Mouse (Mus musculus) c-Kit-positive CD71-positive TER-119-positive erythroid progenitor cells, embryonic 14.5 days (primary cell): ENCODE measurements around the gene Efcab11.
A peak's percentile ranks its signal among the peaks of the same experiment; 100 is the strongest.

ENCODE experiments used
- DNase-seq: peaks from one replicate; pipeline ENCODE4 v3.0.0-alpha.2; 2013; ENCODE audit warnings: low spot score

Efcab11 gene

DNA sequence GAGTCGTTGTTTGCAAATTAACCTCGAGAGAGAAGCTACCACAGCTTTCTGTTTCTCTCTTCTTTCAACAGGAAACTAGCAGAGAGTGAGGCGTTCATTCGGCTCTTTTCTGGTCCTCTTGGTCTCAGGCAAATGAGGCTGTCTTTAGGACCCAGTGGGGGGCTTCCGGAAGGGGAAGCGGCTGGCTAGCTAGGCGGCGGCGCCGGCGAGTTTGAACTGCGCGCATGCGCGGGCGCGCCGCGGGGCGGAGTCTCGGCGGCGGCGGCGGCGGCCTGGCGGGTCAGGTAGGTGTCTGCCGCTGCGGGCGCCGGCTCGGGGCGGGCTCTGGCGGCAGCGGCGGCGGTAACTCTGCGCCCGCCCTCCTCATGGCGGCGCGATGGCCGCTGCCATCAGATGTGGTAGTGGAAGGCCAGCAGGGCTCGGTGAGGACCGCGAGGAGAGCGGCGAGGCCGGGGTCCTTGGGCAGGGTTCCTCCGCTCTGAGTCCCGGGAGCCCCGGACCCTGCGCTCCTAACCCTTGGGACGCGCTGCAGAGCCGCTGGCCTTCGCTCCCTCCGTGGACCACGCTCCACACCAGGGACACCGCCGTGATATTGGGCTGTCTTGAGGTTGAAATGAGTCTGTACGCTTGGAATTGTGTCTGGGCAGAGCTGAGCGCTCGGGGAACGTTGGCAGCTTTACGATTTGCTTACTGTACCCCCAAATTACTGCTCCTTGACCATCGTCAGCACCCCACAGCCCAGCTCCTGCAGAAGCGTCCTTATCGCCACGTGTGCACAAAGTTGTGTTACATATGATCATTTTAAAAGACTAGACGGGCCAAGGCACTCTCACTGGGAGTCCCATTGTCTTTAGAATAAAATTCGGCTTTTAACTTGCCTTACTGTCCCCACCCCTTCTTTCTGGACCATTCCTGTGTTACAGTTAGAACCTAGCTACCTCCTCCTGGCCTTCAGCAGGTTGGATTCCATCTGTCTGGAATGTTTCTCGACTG is at the start of gene Efcab11, which contains the start of gene Tdp1:
Gene Efcab11 (minus strand): TSS at position 171 of the 993 bp plus-strand sequence.
Gene Tdp1 (plus strand): TSS at position 249 of the 993 bp plus-strand sequence.
- DNase-seq: peak; percentile 79

- no peak for DNase-seq
Measured at GRCm38 (mm10) chr12:99933630-99934029, 49.4 kb upstream of the Efcab11 start.

DNA sequence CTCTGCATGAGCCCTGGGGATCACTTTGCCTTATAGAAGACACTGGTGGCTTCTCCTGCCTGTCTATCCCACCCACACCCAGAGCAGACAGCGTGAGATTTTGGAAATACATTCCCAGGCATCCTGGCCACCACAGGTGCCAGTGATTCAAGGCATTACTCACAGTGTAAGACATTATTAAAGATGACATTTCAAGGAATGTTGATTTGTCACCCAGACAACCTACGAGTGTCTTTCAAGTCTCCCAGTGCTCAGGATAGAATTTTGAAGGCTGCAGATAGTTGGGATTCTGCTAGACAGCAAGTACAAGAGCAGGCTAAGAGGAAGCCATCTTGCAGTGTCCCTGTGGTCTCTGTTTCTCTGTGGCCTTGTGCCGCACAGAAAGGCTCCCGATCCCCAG is 48.0 kb upstream of the Efcab11 start:
- DNase-seq: no peak

DNA sequence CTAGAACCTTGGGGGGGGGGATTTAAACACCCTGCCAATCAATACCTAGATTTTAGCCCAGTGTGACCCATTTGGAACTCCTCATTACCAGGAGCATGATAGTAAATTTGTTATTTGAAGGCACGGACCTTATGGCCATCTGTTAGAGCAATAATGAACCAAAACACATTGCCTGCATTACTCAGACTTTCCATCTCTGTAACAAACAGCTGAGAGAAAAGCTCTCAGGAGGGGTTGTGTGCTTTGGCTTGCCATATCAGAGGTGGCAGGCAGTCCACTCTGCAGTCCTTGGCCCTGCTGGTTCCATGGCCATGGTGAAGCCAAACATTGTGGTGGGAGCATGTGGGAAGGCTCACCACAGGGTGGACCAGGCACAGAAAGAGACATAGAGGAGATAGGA is 44.9 kb upstream of the Efcab11 start:
- no peak for DNase-seq

- DNase-seq: no peak
Measured at GRCm38 (mm10) chr12:99928311-99928710, 44.1 kb upstream of the Efcab11 start.

DNA sequence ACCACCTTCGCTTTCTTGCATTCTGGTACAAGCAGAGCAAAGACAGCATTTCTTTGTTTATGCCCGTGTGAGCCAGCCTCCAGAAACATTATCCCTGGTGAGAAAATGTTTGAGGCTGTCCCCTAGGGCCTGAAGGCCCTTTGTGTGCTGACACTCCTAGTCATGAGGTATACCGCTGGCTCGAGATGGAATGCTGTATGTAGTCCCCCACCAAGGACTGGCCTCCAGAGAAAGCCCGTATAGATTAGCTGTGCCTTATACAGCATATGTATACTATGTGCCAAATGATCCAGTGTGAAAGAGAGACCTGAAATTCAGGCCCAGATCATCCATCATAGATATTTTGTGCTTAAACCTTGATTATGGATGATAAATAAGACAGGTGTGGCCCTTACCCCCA is 39.5 kb upstream of the Efcab11 start:
- no peak for DNase-seq

DNA sequence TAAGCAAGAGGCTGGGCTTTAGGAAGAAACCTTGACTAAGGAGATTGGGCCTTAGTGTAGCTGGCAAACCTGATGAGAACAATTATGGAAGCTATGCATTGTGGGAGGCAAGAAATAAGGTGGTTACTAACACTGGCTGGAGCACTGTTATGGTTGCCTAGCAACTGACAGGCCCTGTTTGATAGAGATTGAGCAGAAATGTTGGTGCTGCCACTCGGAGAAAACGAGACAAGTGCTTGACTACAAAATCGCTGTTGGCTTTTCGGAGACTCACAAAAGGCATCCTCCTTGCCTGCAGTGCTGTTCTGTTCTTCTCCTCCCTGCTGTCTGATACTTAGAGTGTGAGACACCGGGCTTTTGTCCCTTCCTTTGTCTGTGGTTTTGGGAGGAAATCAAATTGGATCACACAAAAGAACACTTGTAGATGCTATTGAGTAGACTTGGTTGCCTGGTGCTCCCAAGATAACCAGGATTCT is 38.9 kb upstream of the Efcab11 start:
- no peak for DNase-seq

GRCm38 (mm10) chr12:99921045-99921444 is 36.8 kb upstream of the Efcab11 start:
- DNase-seq: no peak

GRCm38 (mm10) chr12:99919636-99920035 is 35.4 kb upstream of the Efcab11 start:
- DNase-seq: no peak

- no peak for DNase-seq
Measured at GRCm38 (mm10) chr12:99917800-99918427, 33.7 kb upstream of the Efcab11 start.

- no peak for DNase-seq
Measured at GRCm38 (mm10) chr12:99911466-99911865, 27.2 kb upstream of the Efcab11 start.

DNA sequence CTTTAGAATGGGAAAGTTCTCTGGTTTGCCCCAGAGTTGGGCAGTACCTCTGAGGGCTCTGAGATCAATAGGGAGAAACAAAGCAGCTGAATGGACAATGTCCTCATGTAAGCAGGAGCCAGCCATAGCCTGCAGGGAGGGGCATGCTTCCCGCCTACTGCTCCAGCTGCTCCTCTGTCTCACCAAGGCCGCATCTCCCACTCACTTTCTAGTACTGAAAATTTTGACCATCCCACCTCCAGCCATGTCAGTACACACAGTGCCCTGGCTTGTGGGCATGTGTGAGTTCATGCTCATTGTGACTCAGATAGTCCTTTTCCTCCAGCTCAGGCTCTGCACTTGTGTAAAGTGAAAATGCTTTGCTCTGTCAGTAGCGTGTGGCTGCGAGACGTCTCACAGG is 20.3 kb upstream of the Efcab11 start:
- no peak for DNase-seq

- DNase-seq: no peak
Measured at GRCm38 (mm10) chr12:99902867-99903370, 18.7 kb upstream of the Efcab11 start.

DNA sequence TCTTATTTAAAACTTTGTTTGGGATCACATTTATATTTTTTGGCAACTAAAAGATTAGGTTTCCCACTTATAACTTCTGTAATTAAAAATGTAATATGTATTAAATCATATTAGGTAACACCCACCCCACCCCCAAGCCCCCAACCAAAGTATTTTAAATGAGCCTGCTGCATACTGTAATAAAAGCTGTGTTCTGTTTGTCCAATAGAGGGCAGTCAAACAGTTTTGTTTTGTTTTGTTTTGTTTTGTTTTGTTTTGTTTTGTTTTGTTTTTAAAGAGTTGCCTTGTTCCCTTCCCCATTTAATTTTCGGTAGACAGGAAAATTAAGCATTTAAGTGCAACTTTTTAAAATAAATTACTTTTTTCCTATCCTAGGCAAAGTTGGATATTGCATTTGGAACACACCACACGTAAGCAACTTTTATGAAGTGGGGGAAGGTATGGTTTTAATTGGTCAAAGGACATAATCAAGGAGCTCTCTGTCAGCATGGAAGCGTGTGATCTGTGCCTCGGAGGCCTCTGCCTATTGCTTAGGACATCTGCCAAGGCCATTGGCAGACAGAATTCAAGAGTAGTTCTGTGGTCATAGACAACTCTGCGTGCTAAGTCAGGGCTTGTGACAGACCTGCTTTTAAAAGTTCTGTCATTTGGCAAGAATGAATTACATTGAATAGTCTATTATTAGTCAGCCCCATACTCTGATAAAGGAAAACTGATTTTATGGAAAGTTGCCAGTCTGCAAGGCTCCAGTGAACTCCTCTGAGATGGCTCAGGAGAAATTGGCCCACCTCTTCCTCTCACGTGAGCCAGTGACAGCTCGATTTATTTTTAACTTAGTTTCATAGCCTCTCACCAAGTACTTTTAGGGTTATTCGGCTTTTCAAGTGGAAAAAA is 18.0 kb upstream of the Efcab11 start:
- DNase-seq: no peak

DNA sequence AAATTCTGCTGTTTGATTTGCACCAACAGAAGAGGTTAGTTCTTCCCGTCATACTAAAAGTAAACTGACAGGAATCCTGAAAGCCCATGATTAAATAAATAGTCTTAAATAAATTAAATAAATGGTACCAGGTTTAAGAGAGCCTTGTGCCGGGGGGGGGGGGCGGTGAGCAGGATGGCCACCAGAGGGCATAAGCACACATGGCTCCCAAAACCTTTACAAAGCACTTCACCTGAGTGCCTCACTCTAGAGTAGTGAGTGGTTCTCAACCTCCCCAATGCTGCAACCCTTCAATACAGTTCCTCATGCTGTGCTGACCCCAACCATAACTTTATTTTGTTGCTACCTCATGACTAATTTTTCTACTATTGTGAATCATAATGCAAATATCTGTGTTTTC is 15.8 kb upstream of the Efcab11 start:
- DNase-seq: no peak

DNA sequence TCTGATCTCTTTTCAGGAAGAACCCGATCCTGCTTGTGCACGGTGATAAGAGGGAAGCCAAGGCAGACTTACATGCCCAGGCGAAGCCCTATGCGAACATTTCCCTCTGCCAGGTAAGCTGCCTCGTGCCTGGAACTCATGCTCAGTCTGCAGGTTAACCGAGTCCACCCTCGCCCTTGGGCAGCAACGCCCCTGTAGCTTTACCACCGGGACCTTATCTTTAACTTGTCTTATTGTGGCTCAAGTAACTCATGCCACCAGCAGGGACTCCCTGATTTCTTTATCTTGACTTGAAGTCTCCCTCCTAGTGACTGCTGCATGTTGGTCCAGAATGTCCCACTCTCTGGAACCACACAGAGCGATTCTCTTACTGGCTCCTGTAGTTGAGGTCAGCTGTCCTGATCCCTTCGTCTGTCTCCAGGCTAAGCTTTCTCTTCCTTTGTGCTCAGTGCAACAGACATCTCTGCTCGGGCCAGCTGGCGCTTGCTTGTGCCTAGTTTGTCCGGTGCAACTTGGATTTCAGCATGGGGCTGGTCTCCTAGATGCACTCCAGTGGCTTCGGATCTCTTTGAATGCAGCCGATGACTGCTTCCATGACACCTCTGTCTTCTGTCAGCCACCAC is 14.1 kb upstream of the Efcab11 start:
- no peak for DNase-seq

GRCm38 (mm10) chr12:99897846-99898245 is 13.6 kb upstream of the Efcab11 start:
- DNase-seq: no peak

DNA sequence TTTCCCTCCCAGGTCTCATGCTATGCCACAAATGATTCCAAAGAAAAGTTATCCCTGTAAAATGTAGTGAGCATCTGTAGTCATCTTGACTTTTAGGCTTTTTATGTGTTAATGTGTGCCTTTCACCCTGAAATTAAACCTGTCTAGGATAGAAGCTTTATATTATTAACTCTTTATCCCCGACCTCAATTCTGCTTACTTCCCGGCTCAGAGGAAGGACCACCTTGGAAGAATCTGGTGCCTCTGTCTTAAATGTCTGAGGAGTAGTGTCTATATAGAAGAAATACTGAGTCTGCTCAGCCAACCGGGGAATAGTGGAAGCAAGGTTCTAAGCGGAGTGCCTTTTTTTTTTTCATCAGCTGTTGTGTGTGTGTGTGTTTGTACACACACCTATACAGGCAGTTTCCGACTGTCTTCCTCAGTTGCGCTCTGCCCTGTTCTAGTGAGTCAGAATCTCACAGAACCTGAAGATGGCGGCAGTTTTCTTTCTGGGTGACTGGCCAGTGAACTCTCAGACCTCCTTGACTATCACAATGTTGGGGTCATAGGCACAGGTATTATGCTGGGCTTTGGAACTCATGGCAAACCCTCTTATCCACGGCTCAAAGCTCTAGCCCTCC is 1.2 kb upstream of the Efcab11 start:
- DNase-seq: no peak

GRCm38 (mm10) chr12:99883713-99884105 is 530 bp downstream of the Efcab11 start:
- DNase-seq: no peak

DNA sequence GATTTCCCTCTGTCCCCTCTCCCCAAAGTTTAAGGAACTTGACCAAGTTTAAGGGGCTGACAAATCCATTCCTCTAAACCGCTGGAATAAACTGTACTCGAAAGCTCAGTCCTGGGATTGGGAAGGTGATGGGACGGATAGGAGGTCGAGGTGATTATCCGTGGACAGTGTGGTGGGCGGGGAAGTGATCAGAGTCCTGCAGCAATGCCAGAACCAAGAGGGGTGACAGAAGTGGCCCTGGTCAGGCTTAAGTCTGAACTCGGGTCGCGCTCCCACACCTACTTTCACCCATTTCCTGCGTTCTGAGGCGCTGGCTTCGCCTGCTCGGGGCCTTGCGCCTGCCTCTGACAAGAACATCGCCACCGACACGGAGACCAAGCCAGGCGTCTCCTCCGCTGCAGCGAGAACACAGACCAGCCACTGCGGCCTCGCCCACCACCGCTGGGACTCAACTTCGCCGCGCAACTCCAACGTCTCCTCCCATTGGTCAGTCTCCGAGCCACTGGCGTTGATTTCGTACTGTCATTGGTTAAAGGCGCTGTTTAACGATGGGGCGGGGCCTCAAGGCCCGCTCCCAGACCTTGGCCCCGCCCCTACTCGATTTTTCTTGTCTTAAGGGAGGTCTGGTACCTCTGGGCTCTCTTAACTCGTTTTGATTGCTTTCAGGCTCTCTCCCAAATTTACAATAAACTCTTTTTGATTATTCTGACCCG is 1.1 kb downstream of the Efcab11 start:
- DNase-seq: peak; percentile 97
